Mouse (Mus musculus) hindbrain, embryonic 15.5 days (tissue): ENCODE measurements around the gene Olfr1188. TPM values are rescaled to one million over a fixed set of nuclear protein-coding genes. Genes with fewer than 3 reads are reported as not detected.
"Not testable (repeated sequence)": the region's sequence is repeated elsewhere in the genome, so short reads cannot be mapped to it uniquely, and the experiment has no call there.

Experiments
- ATAC-seq: fragments of 200-750 bp; cut with Nextera tagmentation; 2 replicates; pipeline ENCODE4 v1.8.0; 2017; ENCODE audit warnings: low read depth, moderate number of reproducible peaks, moderate TSS enrichment; ENCODE audit not compliant: low FRiP score
- H3K27ac ChIP-seq: fragments of 300-500 bp; sonication (generic); replicated peaks from 2 replicates; pipeline ENCODE4 v1.5.1; 2015; ENCODE audit warnings: mild to moderate bottlenecking, inconsistent platforms
- H3K27me3 ChIP-seq: fragments of 300-500 bp; sonication (generic); 2 replicates; pipeline ENCODE4 v1.6.1; 2015; ENCODE audit warnings: control low read depth, inconsistent platforms
- H3K36me3 ChIP-seq: fragments of 300-500 bp; sonication (generic); 2 replicates; pipeline ENCODE4 v1.6.1; 2015; ENCODE audit warnings: control low read depth, inconsistent platforms
- H3K4me1 ChIP-seq: fragments of 300-500 bp; sonication (generic); replicated peaks from 2 replicates; pipeline ENCODE4 v1.6.1; 2015; ENCODE audit warnings: control low read depth, inconsistent platforms
- H3K4me2 ChIP-seq: fragments of 300-500 bp; sonication (generic); 2 replicates; pipeline ENCODE4 v1.6.1; 2015; ENCODE audit warnings: moderate library complexity, mild to moderate bottlenecking, inconsistent platforms
- H3K4me3 ChIP-seq: fragments of 300-500 bp; sonication (generic); 2 replicates; pipeline ENCODE4 v1.5.1; 2015; ENCODE audit warnings: mild to moderate bottlenecking, inconsistent platforms
- H3K9ac ChIP-seq: fragments of 300-500 bp; sonication (generic); 2 replicates; pipeline ENCODE4 v1.6.1; 2015; ENCODE audit warnings: inconsistent platforms
- H3K9me3 ChIP-seq: fragments of 300-500 bp; sonication (generic); 2 replicates; pipeline ENCODE4 v1.6.1; 2016; ENCODE audit warnings: control low read depth, inconsistent platforms
- WGBS: fragments of 180-500 bp; shearing (Covaris S2); methylation state at CpG from one replicate; pipeline ENCODE4 v1.1.7; 2015; 5-methylcytosine and 5-hydroxymethylcytosine counted together
- polyA plus RNA-seq: library from polyadenylated mRNA; unstranded; fragments of >200 nt; fragmentation: Nextera tagmentation; extraction: Ambion mirVana; gene quantifications from 2 replicates; pipeline ENCODE4 v1.2.1, GENCODE M21; 2015

Gene Olfr1188
- polyA plus RNA-seq: not detected in 2 replicates

DNA sequence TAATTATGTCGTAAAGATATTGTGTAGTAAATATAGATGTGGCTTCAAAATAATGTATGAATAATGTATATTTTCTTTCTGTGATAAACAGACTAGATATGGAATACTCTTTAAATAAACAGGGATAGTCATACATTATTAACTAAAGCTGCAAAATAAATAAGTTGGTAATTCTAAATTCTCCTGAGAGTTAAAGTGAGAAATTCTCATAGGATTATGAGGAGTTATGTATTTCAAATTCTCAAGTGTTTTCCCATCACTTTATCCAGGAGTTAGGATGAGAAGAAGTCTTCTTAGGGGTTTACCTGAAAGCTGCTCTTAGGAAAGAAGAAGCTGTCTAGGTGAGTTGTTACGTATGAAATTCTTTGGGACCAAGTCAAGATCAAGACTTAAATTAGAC lies at the start of gene Olfr1188:
Gene Olfr1188, plus strand, starts transcription at position 301 of the 400 bp plus-strand sequence.
- WGBS: 87% methylated on average over 2 of the region's 2 CpGs
- H3K9me3 ChIP-seq: no peaks in the 10 kb centered on the region
- no peaks in the 10 kb centered on the region for H3K27me3 ChIP-seq
- H3K9ac ChIP-seq: no peak within 1 kb of the TSS
- H3K4me3 ChIP-seq: no peak within 1 kb of the TSS
- H3K27ac ChIP-seq: no peak within 1 kb of the TSS
- no peak within 1 kb of the TSS for H3K4me2 ChIP-seq
- no peaks in the 10 kb centered on the region for H3K36me3 ChIP-seq
- ATAC-seq: no peak
- H3K4me1 ChIP-seq: no peaks in the 10 kb centered on the region

DNA sequence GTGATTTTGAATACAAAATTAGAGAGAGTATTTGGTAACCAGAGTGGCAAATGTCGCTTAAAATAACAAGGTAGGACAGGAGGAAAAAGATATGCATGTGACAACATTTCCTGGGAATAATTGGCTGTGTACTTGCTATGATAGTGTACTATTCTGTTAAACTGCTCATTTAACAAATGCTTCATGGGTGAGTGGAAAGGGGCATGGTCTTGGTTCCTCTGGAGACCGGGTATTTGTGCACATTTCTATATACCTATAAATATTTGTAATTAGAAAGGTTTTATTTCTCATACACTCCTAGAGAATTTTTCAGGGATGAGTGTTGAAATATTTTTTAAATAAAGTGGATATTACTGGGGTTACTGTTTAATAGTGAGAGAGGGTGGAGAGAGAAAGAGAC lies 38.5 kb upstream of the Olfr1188 start, which contains the start of gene Olfr1186:
Gene Olfr1186, plus strand, starts transcription at position 301 of the 400 bp plus-strand sequence.
- H3K9ac ChIP-seq: no peak within 1 kb of the TSS
- no peaks in the 10 kb centered on the region for H3K4me1 ChIP-seq
- no peaks in the 10 kb centered on the region for H3K27me3 ChIP-seq
- no peak within 1 kb of the TSS for H3K4me3 ChIP-seq
- ATAC-seq: no peak
- no peaks in the 10 kb centered on the region for H3K36me3 ChIP-seq
- WGBS: 82% methylated on average over 2 of the region's 2 CpGs
- H3K27ac ChIP-seq: no peak within 1 kb of the TSS
- H3K9me3 ChIP-seq: no peaks in the 10 kb centered on the region
- H3K4me2 ChIP-seq: no peak within 1 kb of the TSS

GRCm38 (mm10) chr2:88525720-88526119 lies 31.0 kb upstream of the Olfr1188 start:
- H3K4me3 ChIP-seq: no peak overlapping the region
- no peak overlapping the region for H3K4me2 ChIP-seq
- 76% methylated on average over 3 of the region's 3 CpGs for WGBS
- no peaks in the 10 kb centered on the region for H3K9me3 ChIP-seq
- no peaks in the 10 kb centered on the region for H3K4me1 ChIP-seq
- no peaks in the 10 kb centered on the region for H3K36me3 ChIP-seq
- H3K27ac ChIP-seq: no peak overlapping the region
- no peaks in the 10 kb centered on the region for H3K27me3 ChIP-seq
- no peak for ATAC-seq
- no peak overlapping the region for H3K9ac ChIP-seq

- not testable (repeated sequence) for H3K9me3 ChIP-seq, H3K27ac ChIP-seq, H3K9ac ChIP-seq, H3K4me1 ChIP-seq, H3K27me3 ChIP-seq, H3K4me2 ChIP-seq, H3K4me3 ChIP-seq, H3K36me3 ChIP-seq, ATAC-seq
- WGBS: 92% methylated on average over 12 of the region's 12 CpGs
These were observed 16.0 kb downstream of the Olfr1188 start for GRCm38 (mm10) chr2:88572696-88573095.

GRCm38 (mm10) chr2:88586154-88586553 lies 29.4 kb downstream of the Olfr1188 start, which contains the start of gene Olfr1189:
Olfr1189 (plus strand) TSS chr2:88586454.
- Histone ChIP-seq H3K27ac (no peak within 1 kb of the TSS), H3K4me2 (no peak within 1 kb of the TSS), H3K9ac (no peak within 1 kb of the TSS), H3K36me3 (no peaks in the 10 kb centered on the region), H3K4me3 (no peak within 1 kb of the TSS), H3K9me3 (no peaks in the 10 kb centered on the region), H3K4me1 (no peaks in the 10 kb centered on the region), H3K27me3 (no peaks in the 10 kb centered on the region)
- ATAC-seq: no peak

Other genes starting within 250 kb of the Olfr1188 start
- not detected in 2 replicates for gene Olfr1174-ps, start 241.8 kb upstream of the Olfr1188 start, polyA plus RNA-seq
- not detected in 2 replicates for gene Olfr1175-ps, start 229.7 kb upstream of the Olfr1188 start, polyA plus RNA-seq
- not detected in 2 replicates for gene Olfr1176, start 220.2 kb upstream of the Olfr1188 start, polyA plus RNA-seq
- not detected in 2 replicates for gene Olfr1177-ps, start 210.4 kb upstream of the Olfr1188 start, polyA plus RNA-seq
- gene Olfr1178, start 169.9 kb upstream of the Olfr1188 start, polyA plus RNA-seq: not detected in 2 replicates
- gene Olfr1179, start 150.5 kb upstream of the Olfr1188 start, polyA plus RNA-seq: not detected in 2 replicates
- not detected in 2 replicates for gene Olfr1180, start 137.8 kb upstream of the Olfr1188 start, polyA plus RNA-seq
- gene Olfr1181, start 130.8 kb upstream of the Olfr1188 start, polyA plus RNA-seq: not detected in 2 replicates
- not detected in 2 replicates for gene Gm13757, start 107.8 kb upstream of the Olfr1188 start, polyA plus RNA-seq
- gene Olfr1183, start 102.1 kb upstream of the Olfr1188 start, polyA plus RNA-seq: not detected in 2 replicates
- not detected in 2 replicates for gene Olfr1184, start 73.3 kb upstream of the Olfr1188 start, polyA plus RNA-seq
- gene Olfr1185-ps1, start 63.6 kb upstream of the Olfr1188 start, polyA plus RNA-seq: not detected in 2 replicates
- not detected in 2 replicates for gene Olfr1186, start 38.4 kb upstream of the Olfr1188 start, polyA plus RNA-seq
- not detected in 2 replicates for gene Olfr1189, start 29.5 kb downstream of the Olfr1188 start, polyA plus RNA-seq
- gene Olfr1191-ps1, start 83.6 kb downstream of the Olfr1188 start, polyA plus RNA-seq: not detected in 2 replicates
- gene Olfr1192-ps1, start 91.6 kb downstream of the Olfr1188 start, polyA plus RNA-seq: not detected in 2 replicates
- not detected in 2 replicates for gene Olfr1193, start 118.7 kb downstream of the Olfr1188 start, polyA plus RNA-seq
- gene Olfr1195, start 132.3 kb downstream of the Olfr1188 start, polyA plus RNA-seq: not detected in 2 replicates
- gene Olfr1196, start 147.7 kb downstream of the Olfr1188 start, polyA plus RNA-seq: not detected in 2 replicates
- not detected in 2 replicates for gene Olfr1197, start 175.4 kb downstream of the Olfr1188 start, polyA plus RNA-seq
- not detected in 2 replicates for gene Olfr1198, start 194.4 kb downstream of the Olfr1188 start, polyA plus RNA-seq
- not detected in 2 replicates for gene Olfr1199, start 203.5 kb downstream of the Olfr1188 start, polyA plus RNA-seq
- not detected in 2 replicates for gene Olfr1200, start 213.6 kb downstream of the Olfr1188 start, polyA plus RNA-seq
- not detected in 2 replicates for gene Olfr1201, start 236.1 kb downstream of the Olfr1188 start, polyA plus RNA-seq